Mouse (Mus musculus) B cell, adult (primary cell): ENCODE measurements around the gene Gm21776. TPM values are rescaled to one million over a fixed set of nuclear protein-coding genes. Genes with fewer than 3 reads are reported as not detected.

Source experiments
- total RNA-seq: library from RNA; stranded (reverse); gene quantifications from 4 replicates; pipeline ENCODE4 v1.2.4, GENCODE M21; 2023; ENCODE audit not compliant: inconsistent age

The Gm21776 gene
- not detected in 4 replicates for total RNA-seq

GRCm38 (mm10) chrY:76378362-76378761, at the start of gene Gm21776:
Gm21776 (plus strand) TSS chrY:76378662.

